Mouse (Mus musculus) ES-E14 (cell line): ENCODE measurements around the gene Donson. TPM values are rescaled to one million over a fixed set of nuclear protein-coding genes. Genes with fewer than 3 reads are reported as not detected.

Experiments
- DNase-seq: peaks from one replicate; pipeline ENCODE4 v3.0.0-alpha.2; 2013; ENCODE audit warnings: low read depth, low spot score
- H3K27ac ChIP-seq: 2 replicates; pipeline ENCODE4 v1.5.1; 2012; ENCODE audit warnings: low read depth, mild to moderate bottlenecking, low read length, moderate library complexity, mixed read lengths; ENCODE audit not compliant: poor library complexity, insufficient read depth, severe bottlenecking
- H3K36me3 ChIP-seq: 2 replicates; pipeline ENCODE4 v1.6.1; 2012; ENCODE audit warnings: mild to moderate bottlenecking, low read length, moderate library complexity, mixed read lengths; ENCODE audit not compliant: control insufficient read depth, poor library complexity, insufficient read depth, severe bottlenecking
- H3K4me1 ChIP-seq, 2 experiments: fragments of 150-350 bp in 1 of 2; sonication (generic) in 1 of 2; 2 replicates each; pipeline ENCODE4 v1.6.1; 2012; ENCODE audit warnings: low read length in 2 of 2, mild to moderate bottlenecking in 1 of 2, mixed read lengths in 1 of 2; ENCODE audit not compliant: control insufficient read depth in 2 of 2, insufficient read depth in 2 of 2, poor library complexity in 1 of 2
- H3K4me3 ChIP-seq, 2 experiments: fragments of 150-350 bp in 1 of 2; sonication (generic) in 1 of 2; 2 replicates each; pipeline ENCODE4 v1.5.1; 2012; ENCODE audit warnings: low read length in 2 of 2, low read depth in 1 of 2, mild to moderate bottlenecking in 1 of 2, mixed read lengths in 1 of 2; ENCODE audit not compliant: insufficient read depth in 1 of 2, poor library complexity in 1 of 2, severe bottlenecking in 1 of 2
- H3K9ac ChIP-seq: 2 replicates; pipeline ENCODE4 v1.6.1; 2012; ENCODE audit warnings: low read depth, mild to moderate bottlenecking, low read length, mixed read lengths; ENCODE audit not compliant: poor library complexity, insufficient read depth, severe bottlenecking
- H3K9me3 ChIP-seq: fragments of 150-350 bp; sonication (generic); 2 replicates; pipeline ENCODE4 v1.6.1; 2012; ENCODE audit warnings: low read depth, mild to moderate bottlenecking, low read length; ENCODE audit not compliant: control insufficient read depth, insufficient read depth
- CHD2 ChIP-seq: IDR thresholded peaks from 2 replicates; pipeline ENCODE4 v1.6.1; 2014; ENCODE audit warnings: mild to moderate bottlenecking, low read depth, low read length, inconsistent platforms
- HCFC1 ChIP-seq: IDR thresholded peaks from 2 replicates; pipeline ENCODE4 v1.6.1; 2012; ENCODE audit warnings: low read length, inconsistent platforms, borderline replicate concordance; ENCODE audit not compliant: insufficient read depth
- MAFK ChIP-seq: IDR thresholded peaks from 2 replicates; pipeline ENCODE4 v1.6.1; 2014; ENCODE audit warnings: mild to moderate bottlenecking, low read depth, low read length, inconsistent platforms; ENCODE audit not compliant: insufficient read depth
- ZC3H11A ChIP-seq: IDR thresholded peaks from 2 replicates; pipeline ENCODE4 v1.6.1; 2012; ENCODE audit warnings: low read depth, mild to moderate bottlenecking, inconsistent platforms, low read length, borderline replicate concordance
- ZNF384 ChIP-seq: IDR thresholded peaks from 2 replicates; pipeline ENCODE4 v1.6.1; 2012; ENCODE audit warnings: low read depth, low read length, inconsistent platforms
- in situ Hi-C, 2 experiments: fragments of 600-800 bp; cut with MboI; formaldehyde crosslinking; loops; one replicate each; pipeline ENCODE4 v1.15.1; 2025; ENCODE audit warnings: low sequenced_read_pairs in 2 of 2, inconsistent platforms in 1 of 2; ENCODE audit not compliant: unreplicated experiment in 2 of 2
- total RNA-seq: library from RNA; depleted of rRNA; stranded (reverse); fragments of 300-350 nt; gene quantifications from 2 replicates; pipeline ENCODE4 v1.2.3, GENCODE M21; 2012

The Donson gene
- total RNA-seq, 1 experiment = 38.8 TPM

DNA sequence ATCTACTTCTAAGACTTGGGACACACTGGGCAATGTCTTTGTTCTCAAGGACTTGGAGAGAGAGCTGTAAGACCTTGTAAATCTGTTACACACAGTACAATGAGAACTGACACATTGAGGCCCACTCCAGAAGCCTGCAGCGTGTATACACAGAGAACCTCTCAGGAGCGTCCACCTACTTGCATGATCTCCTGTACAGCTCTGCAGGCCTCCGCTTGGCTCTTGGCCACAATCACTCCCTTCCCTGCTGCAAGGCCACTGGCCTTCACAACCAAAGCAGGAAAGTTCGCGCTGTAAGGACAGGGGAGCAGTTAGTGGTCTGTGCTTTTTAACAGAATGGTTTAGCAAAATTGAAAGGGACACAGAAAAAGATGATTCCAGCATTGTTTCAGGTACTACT is 49.4 kb downstream of the Donson start:
- Histone ChIP-seq H3K4me3 (no peak overlapping the region), H3K9me3 (no peaks in the 10 kb centered on the region), H3K36me3 (peaks cover 69% of the 10 kb centered on the region), H3K27ac (no peak overlapping the region), H3K9ac (no peak overlapping the region), H3K4me1 (no peaks in the 10 kb centered on the region; a peak in 1 of 4 replicates)
- in situ Hi-C loops = no loop called here
- TF ChIP-seq HCFC1 (no peak), CHD2 (no peak), ZC3H11A (no peak), MAFK (no peak), ZNF384 (no peak)
- DNase-seq = no peak

GRCm38 (mm10) chr16:91633641-91634040 is 54.9 kb downstream of the Donson start:
- DNase-seq = no peak
- H3K36me3 ChIP-seq = peaks cover 75% of the 10 kb centered on the region
- in situ Hi-C loops = no loop called here
- H3K27ac ChIP-seq = no peak overlapping the region
- no peak overlapping the region for H3K4me3 ChIP-seq
- no peaks in the 10 kb centered on the region for H3K9me3 ChIP-seq
- no peak overlapping the region for H3K9ac ChIP-seq
- H3K4me1 ChIP-seq = no peaks in the 10 kb centered on the region
- TF ChIP-seq ZC3H11A (no peak), MAFK (no peak), CHD2 (no peak), ZNF384 (no peak), HCFC1 (no peak)

GRCm38 (mm10) chr16:91632940-91633339 is 55.6 kb downstream of the Donson start:
- Histone ChIP-seq H3K27ac (no peak overlapping the region), H3K4me3 (no peak overlapping the region), H3K36me3 (peaks cover 77% of the 10 kb centered on the region), H3K4me1 (no peaks in the 10 kb centered on the region), H3K9ac (no peak overlapping the region), H3K9me3 (no peaks in the 10 kb centered on the region)
- TF ChIP-seq CHD2 (no peak), ZNF384 (no peak), ZC3H11A (no peak), MAFK (no peak), HCFC1 (no peak)
- in situ Hi-C loops = no loop called here
- DNase-seq = no peak

- H3K9ac ChIP-seq = no peak overlapping the region
- H3K4me3 ChIP-seq = no peak overlapping the region
- H3K4me1 ChIP-seq = no peaks in the 10 kb centered on the region
- H3K9me3 ChIP-seq = no peaks in the 10 kb centered on the region
- H3K36me3 ChIP-seq = peaks cover 76% of the 10 kb centered on the region
- H3K27ac ChIP-seq = no peak overlapping the region
- TF ChIP-seq ZNF384 (no peak), ZC3H11A (no peak), CHD2 (no peak), MAFK (no peak), HCFC1 (no peak)
- DNase-seq = no peak
- in situ Hi-C loops = no loop called here
Measured at GRCm38 (mm10) chr16:91632439-91632838, 56.1 kb downstream of the Donson start.

DNA sequence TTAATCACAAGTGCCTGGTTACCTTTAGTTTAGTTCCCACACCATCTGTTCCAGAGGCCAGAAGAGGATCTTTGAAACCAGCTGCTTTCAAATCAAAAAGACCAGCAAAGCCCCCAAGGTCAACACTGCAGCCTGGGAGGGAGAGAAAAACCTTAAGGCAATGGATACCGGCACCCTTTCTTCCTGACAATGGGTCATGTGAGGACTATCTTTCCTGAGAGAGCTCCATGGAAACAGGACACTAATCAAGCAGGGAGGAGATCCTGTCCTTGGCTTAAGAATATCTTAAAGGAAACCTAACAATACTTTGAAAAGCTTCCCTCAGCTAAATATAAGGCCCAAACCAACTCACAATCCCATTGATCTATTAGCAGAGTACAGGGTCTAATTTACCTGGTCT is 58.0 kb downstream of the Donson start:
- TF ChIP-seq CHD2 (no peak), ZC3H11A (no peak), MAFK (no peak), ZNF384 (no peak), HCFC1 (no peak)
- Histone ChIP-seq H3K4me3 (no peak overlapping the region), H3K9ac (no peak overlapping the region), H3K9me3 (no peaks in the 10 kb centered on the region), H3K27ac (no peak overlapping the region; the same call in 1 of the 2 replicates), H3K36me3 (peaks cover 74% of the 10 kb centered on the region), H3K4me1 (no peaks in the 10 kb centered on the region)
- no peak for DNase-seq
- in situ Hi-C loops = no loop called here
